Mouse (Mus musculus) layer of hippocampus, postnatal 25 days (tissue): ENCODE results near the gene Anxa3. TPM values are rescaled to one million over a fixed set of nuclear protein-coding genes. Genes with fewer than 3 reads are reported as not detected.

Experiments
- DNase-seq, 2 experiments: peaks; one replicate each; pipeline ENCODE4 v3.0.0; 2022; ENCODE audit warnings: mixed read lengths in 2 of 2, low spot score in 1 of 2; ENCODE audit errors: extremely low spot score in 1 of 2
- total RNA-seq, 2 experiments: library from RNA; stranded (reverse); gene quantifications; 2 replicates each; pipeline ENCODE4 v1.2.3; 2021

Gene Anxa3
- total RNA-seq, 2 experiments from 2014 or later, result 10.4 to 10.5 TPM

DNA sequence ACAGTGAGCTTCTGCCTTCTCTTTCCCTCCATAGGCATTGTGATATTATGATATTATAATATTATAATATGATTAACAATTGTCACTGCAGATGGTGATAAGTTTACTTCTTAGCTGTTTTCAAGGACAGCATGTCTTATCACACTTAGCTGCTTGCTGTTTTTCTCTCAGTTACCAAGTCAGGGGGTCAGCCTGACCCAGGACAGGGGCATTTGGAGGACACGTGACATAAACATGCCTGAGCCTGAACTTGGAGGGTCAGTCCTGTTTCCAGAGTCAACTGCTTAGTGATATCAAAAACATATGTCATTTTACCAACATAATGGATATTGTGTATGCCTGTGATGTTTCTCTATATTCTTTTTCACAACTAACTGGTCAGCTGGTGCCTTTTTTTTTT, 34.0 kb downstream of the Anxa3 start:
- DNase-seq, result no peak

DNA sequence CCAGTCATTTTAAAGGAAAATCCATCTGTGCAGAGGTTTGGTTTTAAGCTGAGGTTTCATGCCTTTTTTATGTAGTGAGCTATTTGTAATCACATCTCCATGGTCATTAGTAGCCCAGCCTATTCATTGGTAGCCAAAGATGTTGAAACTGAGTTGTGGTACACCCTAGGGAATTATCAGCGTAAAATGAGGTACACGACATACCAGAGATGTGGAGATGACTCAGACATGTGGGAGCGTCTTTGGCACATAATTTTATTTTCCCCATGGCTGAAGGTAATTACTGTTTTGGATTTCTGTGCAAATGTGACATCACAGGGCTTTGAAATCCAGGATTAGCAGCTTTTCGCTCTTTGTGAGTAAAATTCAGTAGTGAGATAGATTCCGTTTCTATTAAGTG, 41.2 kb downstream of the Anxa3 start:
- no peak for DNase-seq

GRCm38 (mm10) chr5:96847986-96848385, 54.8 kb downstream of the Anxa3 start:
- no peak for DNase-seq

DNA sequence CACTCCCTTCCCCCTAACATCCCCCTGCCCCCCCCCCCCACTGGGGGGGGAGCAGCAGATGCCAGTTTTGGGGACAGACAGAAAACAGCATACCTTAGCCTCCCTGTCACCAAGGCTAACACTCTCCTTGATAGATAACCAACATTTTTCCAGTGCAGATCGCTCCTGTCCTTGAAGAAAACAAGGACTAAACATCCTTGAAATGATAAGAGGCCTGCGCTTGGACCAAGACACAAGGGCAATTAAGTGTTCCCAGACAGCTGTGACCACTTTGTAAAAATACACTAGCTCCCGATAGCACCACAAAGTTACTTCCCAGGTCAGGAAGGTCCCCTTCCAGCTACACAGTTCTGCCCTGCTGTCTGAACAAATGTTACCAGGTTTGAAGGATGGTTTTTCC, 55.2 kb downstream of the Anxa3 start:
- no peak for DNase-seq

GRCm38 (mm10) chr5:96849232-96849631, 56.1 kb downstream of the Anxa3 start:
- no peak for DNase-seq

- no peak for DNase-seq
Observed at GRCm38 (mm10) chr5:96853451-96853850, 60.3 kb downstream of the Anxa3 start.

GRCm38 (mm10) chr5:96854350-96854749, 61.2 kb downstream of the Anxa3 start:
- no peak for DNase-seq

GRCm38 (mm10) chr5:96859938-96860337, 66.8 kb downstream of the Anxa3 start:
- DNase-seq, result no peak

GRCm38 (mm10) chr5:96867171-96867570, 74.0 kb downstream of the Anxa3 start:
- DNase-seq, result no peak

GRCm38 (mm10) chr5:96868893-96869292, 75.8 kb downstream of the Anxa3 start:
- no peak for DNase-seq

GRCm38 (mm10) chr5:96870996-96871395, 77.9 kb downstream of the Anxa3 start:
- no peak for DNase-seq

DNA sequence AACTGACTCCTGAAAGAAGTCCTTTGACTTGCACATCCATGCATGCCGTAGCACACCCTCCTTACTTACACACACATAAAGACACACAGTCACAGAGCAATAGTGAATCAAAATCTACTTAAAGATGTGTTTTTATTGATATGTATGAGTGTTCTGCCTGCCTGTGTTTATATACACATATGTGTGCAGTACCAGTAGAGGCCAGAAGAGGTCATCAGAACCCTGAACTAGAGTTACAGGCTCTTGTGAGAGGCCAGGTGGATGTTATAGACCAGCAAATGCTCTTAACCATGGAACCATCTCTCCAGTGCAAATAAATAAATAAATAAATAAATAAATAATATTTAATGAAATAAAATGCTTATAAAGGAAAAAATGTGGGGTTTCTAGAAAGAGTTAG, 85.0 kb downstream of the Anxa3 start:
- DNase-seq, result peak in 1 of 2 experiments; percentile 25

- DNase-seq, result no peak
Observed at GRCm38 (mm10) chr5:96878851-96879540, 85.9 kb downstream of the Anxa3 start.

DNA sequence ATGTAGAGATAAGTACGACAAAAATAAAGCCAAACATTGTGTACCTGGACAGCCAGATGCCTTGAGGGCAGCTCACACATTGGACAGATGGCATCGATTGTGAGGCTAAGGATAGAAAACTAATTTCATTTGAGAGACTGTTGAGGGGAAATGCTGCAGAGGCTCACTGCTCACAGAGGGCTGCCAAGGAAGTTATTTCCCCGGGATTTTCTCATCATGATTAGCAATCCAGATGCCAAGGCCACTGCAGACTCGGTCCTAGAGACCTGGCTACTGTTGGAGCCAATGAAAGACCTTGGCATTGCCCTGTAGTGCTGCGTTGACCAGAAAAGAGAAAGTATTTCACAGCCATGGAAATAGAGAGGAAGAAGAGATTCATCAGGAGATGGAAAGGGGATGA, 87.1 kb downstream of the Anxa3 start:
- no peak for DNase-seq

GRCm38 (mm10) chr5:96881118-96881517, 88.0 kb downstream of the Anxa3 start:
- DNase-seq, result no peak

DNA sequence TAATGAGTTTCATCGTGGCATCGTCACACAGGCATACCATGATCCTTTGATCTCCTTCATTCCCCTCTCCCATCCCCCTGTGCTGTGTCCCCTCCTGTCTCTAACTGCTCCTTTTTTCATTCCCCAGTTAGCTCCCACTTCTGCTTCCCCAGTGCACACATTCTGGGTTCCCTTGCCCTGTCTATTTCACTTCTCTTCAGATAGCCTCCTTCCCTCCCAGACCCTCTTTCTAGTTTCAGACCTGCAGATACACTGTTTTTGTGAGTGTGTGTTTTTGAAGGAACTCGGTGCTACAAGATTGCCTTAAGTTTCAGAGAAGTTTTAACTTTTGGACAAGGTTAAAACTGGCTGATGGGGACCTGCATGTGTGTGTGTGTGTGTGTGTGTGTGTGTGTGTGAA, 88.5 kb downstream of the Anxa3 start:
- DNase-seq, result no peak

DNA sequence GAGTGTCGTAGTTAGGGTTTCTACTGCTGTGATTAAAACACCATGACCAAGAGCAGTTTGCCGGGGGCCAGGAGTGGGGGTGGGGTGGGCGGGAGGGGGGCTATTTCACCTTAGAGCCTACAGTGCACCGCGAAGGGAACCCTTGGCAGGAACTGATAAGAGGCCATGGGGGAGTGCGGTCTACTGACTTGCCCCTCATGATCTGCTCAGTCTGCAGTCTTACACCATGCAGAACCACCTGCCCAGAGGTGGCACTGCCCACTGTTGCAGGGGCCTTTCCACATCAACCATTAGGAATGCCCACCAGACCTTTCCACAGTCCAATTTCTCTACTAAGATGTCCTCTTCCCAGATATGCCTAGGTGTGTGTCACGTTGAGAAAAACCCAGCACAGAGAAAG, 92.1 kb downstream of the Anxa3 start:
- no peak for DNase-seq

- DNase-seq, result no peak
Observed at GRCm38 (mm10) chr5:96888396-96888795, 95.3 kb downstream of the Anxa3 start.

DNA sequence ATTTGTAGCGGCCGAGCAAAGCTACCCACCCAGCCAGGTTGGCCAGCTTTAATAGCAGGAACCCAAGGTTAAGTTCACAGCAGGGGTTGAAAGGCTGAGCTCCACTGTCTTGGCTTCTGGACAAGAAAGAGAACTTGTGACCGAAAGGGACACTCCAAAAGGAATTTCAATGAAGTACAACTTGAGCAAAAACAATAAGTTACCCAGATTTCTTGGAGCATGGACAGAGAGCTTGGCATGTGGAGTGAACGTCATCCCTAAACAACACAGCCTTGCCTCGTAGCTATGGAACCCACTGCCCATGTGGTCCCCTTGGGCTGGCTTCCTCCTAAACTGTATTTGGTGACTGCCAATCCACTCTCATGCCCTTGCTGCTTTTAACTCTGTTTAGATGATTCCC, 97.2 kb downstream of the Anxa3 start:
- no peak for DNase-seq
